Mouse (Mus musculus): ENCODE measurements around the gene Smpdl3a. TPM values are rescaled to one million over a fixed set of nuclear protein-coding genes. Genes with fewer than 3 reads are reported as not detected.

Smpdl3a gene
- 10 to 100 TPM; 22.1 to 22.2 TPM for total RNA-seq (2021)
- long read RNA-seq, transcript Smpdl3a-201 (8 exons, 1,961 nt) = major isoform, 27 of 33 reads
- long read RNA-seq, partial matches to known transcripts = 1 of 33 reads
- long read RNA-seq, other reads (novel, unspliced or antisense) = 5 of 33 reads

GRCm38 (mm10) chr10:57794018-57794417 lies at the start of gene Smpdl3a:
TSS of gene Smpdl3a (plus strand) at chr10:57794335.
- no peak for DNase-seq (ENCODE audit: low spot score in 2 of 2)

- DNase-seq (ENCODE audit: low spot score in 2 of 2) = no peak
These were observed 48.7 kb upstream of the Smpdl3a start for GRCm38 (mm10) chr10:57745452-57745851.

- DNase-seq (ENCODE audit: low spot score in 2 of 2) = no peak
These were observed 47.0 kb upstream of the Smpdl3a start for GRCm38 (mm10) chr10:57747127-57747526.

GRCm38 (mm10) chr10:57753343-57753742 lies 40.8 kb upstream of the Smpdl3a start:
- DNase-seq (ENCODE audit: low spot score in 2 of 2) = no peak

GRCm38 (mm10) chr10:57755201-57755736 lies 38.9 kb upstream of the Smpdl3a start:
- no peak for DNase-seq (ENCODE audit: low spot score in 2 of 2)

- DNase-seq (ENCODE audit: low spot score in 2 of 2) = no peak
These were observed 35.1 kb upstream of the Smpdl3a start for GRCm38 (mm10) chr10:57758999-57759398.

- no peak for DNase-seq (ENCODE audit: low spot score in 2 of 2)
These were observed 33.4 kb upstream of the Smpdl3a start for GRCm38 (mm10) chr10:57760694-57761093.

- DNase-seq (ENCODE audit: low spot score in 2 of 2) = no peak
These were observed 31.1 kb upstream of the Smpdl3a start for GRCm38 (mm10) chr10:57763044-57763443.

GRCm38 (mm10) chr10:57783289-57784130 lies 10.6 kb upstream of the Smpdl3a start:
- DNase-seq (ENCODE audit: low spot score in 2 of 2) = peak; percentile 16 to 55

- DNase-seq (ENCODE audit: low spot score in 2 of 2) = peak; percentile 50 to 78
These were observed 9.8 kb upstream of the Smpdl3a start for GRCm38 (mm10) chr10:57784131-57784875.

- DNase-seq (ENCODE audit: low spot score in 2 of 2) = no peak
These were observed 9.3 kb upstream of the Smpdl3a start, which contains the start of gene Fabp7 for GRCm38 (mm10) chr10:57784876-57785150. TSS of gene Fabp7 (plus strand) at chr10:57784881.

- no peak for DNase-seq (ENCODE audit: low spot score in 2 of 2)
These were observed 8.6 kb upstream of the Smpdl3a start for GRCm38 (mm10) chr10:57785552-57785951.

GRCm38 (mm10) chr10:57792957-57793356 lies 1.2 kb upstream of the Smpdl3a start:
- DNase-seq (ENCODE audit: low spot score in 2 of 2) = no peak

GRCm38 (mm10) chr10:57794491-57795461 lies 641 bp downstream of the Smpdl3a start:
- peak in 1 of 2 experiments; percentile 25 for DNase-seq (ENCODE audit: low spot score in 2 of 2)

GRCm38 (mm10) chr10:57795542-57795941 lies 1.4 kb downstream of the Smpdl3a start:
- DNase-seq (ENCODE audit: low spot score in 2 of 2) = no peak

- DNase-seq (ENCODE audit: low spot score in 2 of 2) = peak in 1 of 2 experiments; percentile 38
These were observed 1.9 kb downstream of the Smpdl3a start for GRCm38 (mm10) chr10:57796057-57796456.

- DNase-seq (ENCODE audit: low spot score in 2 of 2) = no peak
These were observed 5.4 kb downstream of the Smpdl3a start for GRCm38 (mm10) chr10:57799486-57799885.

- no peak for DNase-seq (ENCODE audit: low spot score in 2 of 2)
These were observed 13.6 kb downstream of the Smpdl3a start for GRCm38 (mm10) chr10:57807754-57808153.

GRCm38 (mm10) chr10:57812161-57812856 lies 18.2 kb downstream of the Smpdl3a start:
- DNase-seq (ENCODE audit: low spot score in 2 of 2) = no peak

GRCm38 (mm10) chr10:57814295-57814694 lies 20.2 kb downstream of the Smpdl3a start:
- no peak for DNase-seq (ENCODE audit: low spot score in 2 of 2)

Measured in layer of hippocampus, adult 18-20 months (tissue).